Mouse (Mus musculus): Measurements from ENCODE around the gene Fbxl13. TPM values are rescaled to one million over a fixed set of nuclear protein-coding genes. Genes with fewer than 3 reads are reported as not detected.

Fbxl13 gene
- total and polyA plus RNA-seq, 3 experiments = 0.13 to 0.23 TPM; not detected in 1

DNA sequence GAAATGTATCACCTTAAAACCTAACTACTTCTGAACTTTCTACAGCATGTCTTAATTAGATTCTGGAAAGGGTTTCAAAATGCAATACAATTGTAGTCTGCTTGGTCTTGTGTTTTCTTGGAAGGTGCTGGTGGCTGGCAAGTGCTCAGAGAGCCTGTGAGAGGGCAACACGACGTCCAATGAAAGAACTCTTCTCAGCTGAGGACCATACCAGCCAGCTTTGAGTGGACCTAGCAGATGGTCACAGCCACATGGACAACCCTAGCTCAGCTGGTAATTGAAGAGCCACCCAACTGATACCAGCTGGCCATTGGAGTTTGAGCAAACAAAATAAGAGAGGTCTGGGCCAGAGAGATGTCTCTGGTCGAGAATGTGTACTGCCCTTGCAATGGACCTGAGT is 157.7 kb downstream of the Fbxl13 start:
- H3K36me3 ChIP-seq (ENCODE audit: control insufficient read depth in 1 of 2, insufficient read depth in 2 of 2, low read length in 2 of 2) = no peaks in the 10 kb centered on the region
- TF ChIP-seq MYC (IDR thresholded peaks at IDR 0.05; ENCODE audit: low read depth, low read length) (no peak), BHLHE40 (IDR thresholded peaks at IDR 0.05; ENCODE audit: borderline replicate concordance, low read depth, low read length) (no peak), POLR2A (IDR thresholded peaks at IDR 0.05; ENCODE audit: control insufficient read depth in 1 of 2, insufficient read depth in 1 of 2, low read depth in 1 of 2, low read length in 2 of 2, poor library complexity in 1 of 2) (no peak), HCFC1 (IDR thresholded peaks at IDR 0.05; ENCODE audit: low read depth, low read length) (no peak), JUND (IDR thresholded peaks at IDR 0.05; ENCODE audit: low read depth, low read length) (no peak), CHD2 (IDR thresholded peaks at IDR 0.05; ENCODE audit: low read length) (no peak), TAL1 (IDR thresholded peaks at IDR 0.05; ENCODE audit: low read length) (no peak), RCOR1 (IDR thresholded peaks at IDR 0.05; ENCODE audit: low read depth, low read length) (no peak), POLR2AphosphoS2 (IDR thresholded peaks at IDR 0.05; ENCODE audit: low read length) (no peak), EP300 (IDR thresholded peaks at IDR 0.05; ENCODE audit: low read depth in 1 of 2, low read length in 2 of 2) (no peak), UBTF (IDR thresholded peaks at IDR 0.05; ENCODE audit: borderline replicate concordance, insufficient read depth, low read depth, low read length) (no peak), USF1 (IDR thresholded peaks at IDR 0.05; ENCODE audit: low read depth, low read length) (no peak), MEF2A (IDR thresholded peaks at IDR 0.05; ENCODE audit: extremely low read depth, insufficient replicate concordance, low read depth, low read length, poor library complexity, severe bottlenecking) (no peak), E2F4 (IDR thresholded peaks at IDR 0.05; ENCODE audit: borderline replicate concordance, low read depth, low read length) (no peak), ZC3H11A (IDR thresholded peaks at IDR 0.05; ENCODE audit: low read depth, low read length) (no peak), ZKSCAN1 (IDR thresholded peaks at IDR 0.05; ENCODE audit: low read depth, low read length) (no peak), CHD1 (IDR thresholded peaks at IDR 0.05; ENCODE audit: low read depth, low read length) (no peak), TCF12 (IDR thresholded peaks at IDR 0.05; ENCODE audit: low read depth, low read length) (no peak), USF2 (IDR thresholded peaks at IDR 0.05; ENCODE audit: borderline replicate concordance in 1 of 2, insufficient read depth in 1 of 2, low read depth in 1 of 2, low read length in 2 of 2) (no peak)
- H3K27me3 ChIP-seq (ENCODE audit: control insufficient read depth in 1 of 2, insufficient read depth in 2 of 2, low read length in 2 of 2) = no peaks in the 10 kb centered on the region
- H3K79me2 ChIP-seq (ENCODE audit: control insufficient read depth, insufficient read depth, low read length, poor library complexity) = no peaks in the 10 kb centered on the region
- H3K9ac ChIP-seq (ENCODE audit: control insufficient read depth, low read depth, low read length, poor library complexity, severe bottlenecking) = no peak overlapping the region
- DNase-seq (ENCODE audit: low read depth, low spot score) = no peak
- no peak overlapping the region for H3K27ac ChIP-seq (ENCODE audit: control insufficient read depth, low read depth, low read length)
- no peak overlapping the region for H3K4me3 ChIP-seq (ENCODE audit: control insufficient read depth in 1 of 2, insufficient read depth in 1 of 2, low read depth in 2 of 2, low read length in 2 of 2)
- no peaks in the 10 kb centered on the region for H3K4me1 ChIP-seq (ENCODE audit: control insufficient read depth in 1 of 2, insufficient read depth in 2 of 2, low read length in 2 of 2)
- no peaks in the 10 kb centered on the region for H3K9me3 ChIP-seq (replicated peaks; ENCODE audit: insufficient read depth, low read length)

GRCm38 (mm10) chr5:21487306-21487705 is 158.1 kb downstream of the Fbxl13 start:
- Histone ChIP-seq H3K4me3 (ENCODE audit: control insufficient read depth in 1 of 2, insufficient read depth in 1 of 2, low read depth in 2 of 2, low read length in 2 of 2) (no peak overlapping the region), H3K27me3 (ENCODE audit: control insufficient read depth in 1 of 2, insufficient read depth in 2 of 2, low read length in 2 of 2) (no peaks in the 10 kb centered on the region), H3K36me3 (ENCODE audit: control insufficient read depth in 1 of 2, insufficient read depth in 2 of 2, low read length in 2 of 2) (no peaks in the 10 kb centered on the region), H3K9ac (ENCODE audit: control insufficient read depth, low read depth, low read length, poor library complexity, severe bottlenecking) (no peak overlapping the region), H3K4me1 (ENCODE audit: control insufficient read depth in 1 of 2, insufficient read depth in 2 of 2, low read length in 2 of 2) (no peaks in the 10 kb centered on the region), H3K79me2 (ENCODE audit: control insufficient read depth, insufficient read depth, low read length, poor library complexity) (no peaks in the 10 kb centered on the region), H3K27ac (ENCODE audit: control insufficient read depth, low read depth, low read length) (no peak overlapping the region), H3K9me3 (replicated peaks; ENCODE audit: insufficient read depth, low read length) (no peaks in the 10 kb centered on the region)
- TF ChIP-seq UBTF (IDR thresholded peaks at IDR 0.05; ENCODE audit: borderline replicate concordance, insufficient read depth, low read depth, low read length) (no peak), MAZ (IDR thresholded peaks at IDR 0.05; ENCODE audit: low read depth, low read length) (no peak), TAL1 (IDR thresholded peaks at IDR 0.05; ENCODE audit: low read length) (no peak), ZC3H11A (IDR thresholded peaks at IDR 0.05; ENCODE audit: low read depth, low read length) (no peak), HCFC1 (IDR thresholded peaks at IDR 0.05; ENCODE audit: low read depth, low read length) (no peak), TBP (IDR thresholded peaks at IDR 0.05; ENCODE audit: low read depth, low read length) (no peak), USF1 (IDR thresholded peaks at IDR 0.05; ENCODE audit: low read depth, low read length) (no peak), GATA1 (IDR thresholded peaks at IDR 0.05; ENCODE audit: low read depth, low read length) (no peak)
- DNase-seq (ENCODE audit: low read depth, low spot score) = no peak
